Mouse (Mus musculus): Measurements from ENCODE around the gene Ctnna2. TPM values are rescaled to one million over a fixed set of nuclear protein-coding genes. Genes with fewer than 3 reads are reported as not detected.

The Ctnna2 gene
- total RNA-seq, 1 experiment = 0.22 TPM

DNA sequence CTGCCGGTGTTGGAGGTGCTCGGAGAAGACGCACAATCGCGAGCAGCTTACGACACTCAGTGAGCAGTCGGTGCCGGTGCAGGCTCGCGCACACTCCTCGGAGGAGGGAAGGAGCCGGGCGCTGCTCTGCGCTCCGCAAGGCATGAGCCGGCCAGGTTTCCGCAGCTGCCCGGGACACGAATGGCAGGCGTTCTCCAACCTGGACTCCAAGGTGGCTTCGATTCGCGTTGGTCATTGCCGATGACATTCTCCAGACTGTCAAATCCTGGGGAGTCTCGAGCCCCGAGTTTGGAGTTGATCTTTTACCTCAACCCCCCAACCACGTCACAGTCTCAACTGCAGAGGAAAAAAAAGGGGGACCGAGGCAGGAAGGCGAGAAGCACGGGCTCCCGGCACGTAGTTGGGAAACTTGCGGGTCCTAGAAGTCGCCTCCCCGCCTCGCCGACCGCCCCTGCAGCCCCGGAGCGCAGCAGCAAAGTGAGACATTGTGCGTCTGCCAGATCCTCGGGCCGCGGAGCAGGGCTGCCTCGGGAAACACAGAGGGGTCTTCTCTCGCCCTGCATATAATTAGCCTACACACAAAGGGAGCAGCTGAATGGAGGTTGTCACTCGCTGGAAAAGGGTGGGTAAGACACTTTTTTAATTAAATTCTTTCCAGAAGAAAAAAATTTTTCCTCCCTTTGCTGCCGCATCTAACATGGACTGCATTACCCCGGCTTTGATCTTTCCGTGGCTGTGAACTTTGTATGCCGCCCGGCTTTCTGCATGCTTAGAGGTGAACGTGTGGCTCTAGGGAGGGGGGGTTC lies 736.7 kb downstream of the Ctnna2 start, which contains the start of gene Lrrtm1:
Gene Lrrtm1 (plus strand): TSS at position 89 of the 806 bp plus-strand sequence.
- TF ChIP-seq HCFC1 (IDR thresholded peaks at IDR 0.05; ENCODE audit: borderline replicate concordance, insufficient read depth, low read length) (no peak), ZC3H11A (IDR thresholded peaks at IDR 0.05; ENCODE audit: borderline replicate concordance, low read depth, low read length) (no peak), CHD2 (IDR thresholded peaks at IDR 0.05; ENCODE audit: low read depth, low read length) (no peak), ZNF384 (IDR thresholded peaks at IDR 0.05; ENCODE audit: low read depth, low read length) (no peak), MAFK (IDR thresholded peaks at IDR 0.05; ENCODE audit: insufficient read depth, low read depth, low read length) (no peak)
- in situ Hi-C loops (cut with MboI; ENCODE audit: low sequenced_read_pairs in 2 of 2, unreplicated experiment in 2 of 2) = no loop called here
- no peak for DNase-seq (ENCODE audit: low read depth, low spot score)
- Histone ChIP-seq H3K4me1 (ENCODE audit: control insufficient read depth in 2 of 2, insufficient read depth in 2 of 2, low read length in 2 of 2, poor library complexity in 1 of 2) (no peaks in the 10 kb centered on the region), H3K9ac (ENCODE audit: insufficient read depth, low read depth, low read length, poor library complexity, severe bottlenecking) (no peak within 1 kb of the TSS; the same call in 1 of the 2 replicates), H3K4me3 (ENCODE audit: insufficient read depth in 1 of 2, low read depth in 1 of 2, low read length in 2 of 2, poor library complexity in 1 of 2, severe bottlenecking in 1 of 2) (peak within 1 kb of the TSS; percentile 15 to 45), H3K9me3 (ENCODE audit: control insufficient read depth, insufficient read depth, low read depth, low read length) (no peaks in the 10 kb centered on the region), H3K27ac (ENCODE audit: insufficient read depth, low read depth, low read length, poor library complexity, severe bottlenecking) (no peak within 1 kb of the TSS), H3K36me3 (ENCODE audit: control insufficient read depth, insufficient read depth, low read length, poor library complexity, severe bottlenecking) (no peaks in the 10 kb centered on the region)

DNA sequence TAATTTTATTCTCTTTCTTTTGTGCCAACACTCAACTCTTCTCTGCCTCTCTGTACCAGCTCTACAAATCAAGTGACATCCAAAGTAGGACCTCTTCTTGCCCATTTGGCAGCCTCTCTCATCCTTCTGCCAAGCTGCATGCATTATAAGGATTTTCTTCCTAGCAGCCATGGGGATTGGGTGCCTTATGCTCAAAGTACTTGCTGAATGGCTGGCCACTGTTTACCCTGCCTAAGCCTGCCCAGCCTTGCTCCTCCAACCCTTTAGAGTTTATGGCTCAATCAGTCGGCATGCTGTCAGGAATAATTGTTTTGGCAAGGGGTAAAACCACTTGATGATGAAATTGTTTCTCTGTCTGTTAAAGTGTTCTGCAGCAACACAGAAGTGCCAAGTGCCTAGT lies 739.1 kb downstream of the Ctnna2 start:
- in situ Hi-C loops (cut with MboI; ENCODE audit: low sequenced_read_pairs in 2 of 2, unreplicated experiment in 2 of 2) = no loop called here

DNA sequence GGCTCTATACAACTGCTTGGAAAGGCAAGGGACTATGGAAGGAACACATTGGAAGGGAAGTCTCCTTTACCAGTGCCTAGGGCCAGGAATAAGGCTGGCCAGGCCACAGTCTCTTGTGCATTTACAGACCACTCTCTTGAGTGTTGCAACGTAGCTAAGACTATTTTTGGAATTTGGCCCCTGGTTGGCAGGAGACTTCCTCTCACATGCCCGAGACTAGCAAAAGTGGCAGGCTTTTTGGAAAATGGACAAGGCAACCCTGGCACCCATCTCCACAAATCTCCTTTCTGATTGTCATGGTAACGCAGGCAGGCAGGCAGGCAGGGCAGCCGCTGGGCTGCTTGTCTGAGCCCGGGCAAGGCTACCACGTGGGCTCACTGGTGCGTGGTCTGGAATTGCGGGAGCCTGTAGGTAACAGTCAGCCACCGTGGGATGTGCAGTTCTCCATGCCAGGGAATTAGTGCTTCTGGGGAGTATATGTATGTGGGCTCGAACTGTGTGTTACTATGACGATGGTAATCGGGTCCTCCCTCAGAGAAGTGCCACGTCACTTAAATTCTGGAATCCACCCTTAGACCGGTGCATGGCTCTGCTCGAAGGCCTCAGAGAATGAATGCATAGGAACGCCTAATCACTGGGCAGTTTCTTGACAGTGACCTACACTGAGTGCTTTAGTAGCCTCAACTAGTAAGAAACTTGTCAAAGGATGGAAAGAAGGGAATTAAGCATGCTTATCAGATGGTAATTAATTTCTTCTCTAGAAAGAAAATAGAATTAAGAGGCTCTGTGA lies 756.5 kb downstream of the Ctnna2 start:
- DNase-seq (ENCODE audit: low read depth, low spot score) = no peak
- in situ Hi-C loops (cut with MboI; ENCODE audit: low sequenced_read_pairs in 2 of 2, unreplicated experiment in 2 of 2) = no loop called here

More for the DNA sequence above, 739.1 kb downstream of the Ctnna2 start:
- no peak overlapping the region for H3K4me3 ChIP-seq (ENCODE audit: insufficient read depth in 1 of 2, low read depth in 1 of 2, low read length in 2 of 2, poor library complexity in 1 of 2, severe bottlenecking in 1 of 2)
- no peak overlapping the region for H3K27ac ChIP-seq (ENCODE audit: insufficient read depth, low read depth, low read length, poor library complexity, severe bottlenecking)
- DNase-seq (ENCODE audit: low read depth, low spot score) = no peak
- TF ChIP-seq ZNF384 (IDR thresholded peaks at IDR 0.05; ENCODE audit: low read depth, low read length) (no peak), MAFK (IDR thresholded peaks at IDR 0.05; ENCODE audit: insufficient read depth, low read depth, low read length) (no peak), CHD2 (IDR thresholded peaks at IDR 0.05; ENCODE audit: low read depth, low read length) (no peak), ZC3H11A (IDR thresholded peaks at IDR 0.05; ENCODE audit: borderline replicate concordance, low read depth, low read length) (no peak), HCFC1 (IDR thresholded peaks at IDR 0.05; ENCODE audit: borderline replicate concordance, insufficient read depth, low read length) (no peak)
- H3K9ac ChIP-seq (ENCODE audit: insufficient read depth, low read depth, low read length, poor library complexity, severe bottlenecking) = no peak overlapping the region
- no peaks in the 10 kb centered on the region for H3K4me1 ChIP-seq (ENCODE audit: control insufficient read depth in 2 of 2, insufficient read depth in 2 of 2, low read length in 2 of 2, poor library complexity in 1 of 2)
- H3K36me3 ChIP-seq (ENCODE audit: control insufficient read depth, insufficient read depth, low read length, poor library complexity, severe bottlenecking) = no peaks in the 10 kb centered on the region
- no peaks in the 10 kb centered on the region for H3K9me3 ChIP-seq (ENCODE audit: control insufficient read depth, insufficient read depth, low read depth, low read length)

DNA sequence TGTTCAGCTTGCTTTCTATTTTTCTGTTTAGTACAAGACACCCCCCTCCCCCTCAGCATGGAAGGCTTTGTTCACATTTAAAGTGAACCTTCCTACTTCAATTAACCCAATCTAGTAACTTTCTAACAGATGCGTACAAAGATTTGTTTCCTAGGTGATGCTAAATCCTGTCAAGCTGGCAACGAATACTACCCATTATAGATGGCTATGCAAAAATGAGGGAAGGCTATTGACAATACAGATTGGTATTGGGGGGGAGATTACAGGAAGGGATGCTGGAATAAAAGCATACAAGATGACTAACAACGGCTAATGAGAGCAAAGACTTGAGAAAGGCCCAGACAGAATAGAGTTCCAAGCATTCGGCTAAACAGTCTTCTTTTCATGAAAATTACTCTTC lies 758.7 kb downstream of the Ctnna2 start:
- in situ Hi-C loops (cut with MboI; ENCODE audit: low sequenced_read_pairs in 2 of 2, unreplicated experiment in 2 of 2) = no loop called here
- Histone ChIP-seq H3K36me3 (ENCODE audit: control insufficient read depth, insufficient read depth, low read length, poor library complexity, severe bottlenecking) (no peaks in the 10 kb centered on the region), H3K4me3 (ENCODE audit: insufficient read depth in 1 of 2, low read depth in 1 of 2, low read length in 2 of 2, poor library complexity in 1 of 2, severe bottlenecking in 1 of 2) (no peak overlapping the region), H3K27ac (ENCODE audit: insufficient read depth, low read depth, low read length, poor library complexity, severe bottlenecking) (no peak overlapping the region), H3K9ac (ENCODE audit: insufficient read depth, low read depth, low read length, poor library complexity, severe bottlenecking) (no peak overlapping the region), H3K9me3 (ENCODE audit: control insufficient read depth, insufficient read depth, low read depth, low read length) (no peaks in the 10 kb centered on the region), H3K4me1 (ENCODE audit: control insufficient read depth in 2 of 2, insufficient read depth in 2 of 2, low read length in 2 of 2, poor library complexity in 1 of 2) (no peaks in the 10 kb centered on the region)
- no peak for TF ChIP-seq ZC3H11A (IDR thresholded peaks at IDR 0.05; ENCODE audit: borderline replicate concordance, low read depth, low read length)
- TF ChIP-seq ZNF384 (IDR thresholded peaks at IDR 0.05; ENCODE audit: low read depth, low read length) = no peak
- no peak for TF ChIP-seq HCFC1 (IDR thresholded peaks at IDR 0.05; ENCODE audit: borderline replicate concordance, insufficient read depth, low read length)
- TF ChIP-seq CHD2 (IDR thresholded peaks at IDR 0.05; ENCODE audit: low read depth, low read length) = no peak
- TF ChIP-seq MAFK (IDR thresholded peaks at IDR 0.05; ENCODE audit: insufficient read depth, low read depth, low read length) = no peak
- DNase-seq (ENCODE audit: low read depth, low spot score) = no peak

More for the DNA sequence above, 756.5 kb downstream of the Ctnna2 start:
- no peaks in the 10 kb centered on the region for H3K9me3 ChIP-seq (ENCODE audit: control insufficient read depth, insufficient read depth, low read depth, low read length)
- H3K36me3 ChIP-seq (ENCODE audit: control insufficient read depth, insufficient read depth, low read length, poor library complexity, severe bottlenecking) = no peaks in the 10 kb centered on the region
- TF ChIP-seq ZC3H11A (IDR thresholded peaks at IDR 0.05; ENCODE audit: borderline replicate concordance, low read depth, low read length) = no peak
- no peak for TF ChIP-seq CHD2 (IDR thresholded peaks at IDR 0.05; ENCODE audit: low read depth, low read length)
- TF ChIP-seq MAFK (IDR thresholded peaks at IDR 0.05; ENCODE audit: insufficient read depth, low read depth, low read length) = no peak
- no peak for TF ChIP-seq ZNF384 (IDR thresholded peaks at IDR 0.05; ENCODE audit: low read depth, low read length)
- TF ChIP-seq HCFC1 (IDR thresholded peaks at IDR 0.05; ENCODE audit: borderline replicate concordance, insufficient read depth, low read length) = no peak
- H3K27ac ChIP-seq (ENCODE audit: insufficient read depth, low read depth, low read length, poor library complexity, severe bottlenecking) = no peak overlapping the region
- H3K4me1 ChIP-seq (ENCODE audit: control insufficient read depth in 2 of 2, insufficient read depth in 2 of 2, low read length in 2 of 2, poor library complexity in 1 of 2) = no peaks in the 10 kb centered on the region
- no peak overlapping the region for H3K4me3 ChIP-seq (ENCODE audit: insufficient read depth in 1 of 2, low read depth in 1 of 2, low read length in 2 of 2, poor library complexity in 1 of 2, severe bottlenecking in 1 of 2)
- H3K9ac ChIP-seq (ENCODE audit: insufficient read depth, low read depth, low read length, poor library complexity, severe bottlenecking) = no peak overlapping the region

All from ES-E14 (cell line).